ENCODE assay signal across 9 mouse cellular contexts in the genomic region with DNA sequence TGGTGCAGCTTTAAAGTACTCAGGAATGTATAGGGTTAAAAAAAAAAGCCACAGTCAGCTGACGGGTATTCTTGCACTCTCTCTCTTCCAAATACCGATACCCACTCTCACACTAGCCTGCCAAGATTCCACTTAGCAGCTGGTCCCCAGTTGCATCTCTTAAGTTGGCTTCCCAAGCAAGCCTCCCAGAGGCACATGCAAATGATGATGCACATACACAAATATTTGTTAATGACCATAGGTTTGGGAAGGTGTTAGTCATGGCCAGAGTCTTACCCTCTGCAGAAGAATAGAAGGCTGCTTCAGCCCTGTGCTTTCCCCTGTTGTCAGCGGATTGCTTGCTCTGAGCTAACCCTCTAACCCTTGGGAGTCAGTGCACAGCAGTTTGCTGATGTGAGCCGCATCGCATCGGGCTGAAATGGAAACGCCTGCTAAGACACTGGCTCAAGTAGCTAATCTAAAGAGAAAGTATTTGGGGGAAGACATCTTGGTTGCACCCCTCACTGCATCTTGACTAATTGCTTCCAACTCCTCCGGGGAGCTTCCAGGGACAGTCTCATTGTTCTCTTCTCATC. TPM values are rescaled to one million over a fixed set of nuclear protein-coding genes. Genes with fewer than 3 reads are reported as not detected.
A peak's percentile ranks its signal among the peaks of the same experiment; 100 is the strongest.
DNase-seq lines count a peak whose midpoint lies in the region; ATAC-seq and TF ChIP-seq lines count a peak whose summit lies in the region.
"Had no signal": no experiment of that assay in that cellular context is flagged by ENCODE, and none has a peak within 500 bp of the region (broad histone marks: within the 10 kb centered on the region; RNA-seq: fewer than 3 reads in every experiment).

No protein-coding gene starts in this region.

- no peak for TF ChIP-seq POLR2A in myocyte (IDR thresholded peaks at IDR 0.05; ENCODE audit: insufficient read length, low read depth)

- ATAC-seq in monocyte, adult 5-6 weeks (replicated peaks; ENCODE audit: insufficient number of reproducible peaks, low FRiP score, low TSS enrichment, poor library complexity, severe bottlenecking), result no peak

- H3K36me3 ChIP-seq in myocyte (ENCODE audit: control insufficient read depth, insufficient read depth), result peaks cover 2% of the 10 kb centered on the region
- H3K36me3 ChIP-seq: liver, embryonic 15.5 days had no signal

- H3K27me3 ChIP-seq in myocyte (ENCODE audit: control insufficient read depth, insufficient read depth, insufficient read length), result no peaks in the 10 kb centered on the region

- H3K79me2 ChIP-seq in myocyte (ENCODE audit: control insufficient read depth, insufficient read depth), result no peaks in the 10 kb centered on the region

- H3K4me3 ChIP-seq in myocyte, result no peak overlapping the region
- H3K4me3 ChIP-seq: liver, embryonic 15.5 days had no signal

- DNase-seq in NIH3T3 (ENCODE audit: low read depth), result peak; percentile 82
- DNase-seq in embryo, embryonic 10 days (ENCODE audit: low spot score), result peak; percentile 38
- peak; percentile 28 for DNase-seq in gastrocnemius, postnatal 25 days
- peak; percentile 69 for DNase-seq in layer of hippocampus, adult 9-11 months
- no peak for DNase-seq in adrenal gland, adult 8-10 months
- DNase-seq in kidney, postnatal 36 days, result no peak

- H3ac ChIP-seq in myocyte (ENCODE audit: control insufficient read depth, insufficient read length), result no peak overlapping the region

- peak overlapping the region; percentile 46 for H3K4me2 ChIP-seq in myocyte (ENCODE audit: low read depth)
- H3K4me2 ChIP-seq: liver, embryonic 15.5 days had no signal

TF ChIP-seq in myocyte, 11 proteins besides CTCF, POLR2A, EP300 and RAD21:
- TF ChIP-seq MAX (IDR thresholded peaks at IDR 0.05; ENCODE audit: low read depth) (no peak), E2F4 (IDR thresholded peaks at IDR 0.05; ENCODE audit: insufficient read depth) (no peak), MYOD1 (IDR thresholded peaks at IDR 0.05; ENCODE audit: control insufficient read depth in 1 of 3, insufficient read length in 2 of 3, low read depth in 2 of 3) (peak; percentile 53 to 68 (median 55)), TCF12 (IDR thresholded peaks at IDR 0.05; ENCODE audit: insufficient read depth, poor library complexity, severe bottlenecking) (peak; percentile 37), REST (IDR thresholded peaks at IDR 0.05; ENCODE audit: insufficient read depth, insufficient read length) (no peak), USF1 (IDR thresholded peaks at IDR 0.05; ENCODE audit: low read depth) (peak; percentile 79), CEBPB (IDR thresholded peaks at IDR 0.05; ENCODE audit: insufficient read depth, poor library complexity, severe bottlenecking) (no peak), TCF3 (IDR thresholded peaks at IDR 0.05; ENCODE audit: insufficient read length, low read depth) (no peak), MYOG (IDR thresholded peaks at IDR 0.05; ENCODE audit: control insufficient read depth in 1 of 3, insufficient read depth in 1 of 3, insufficient read length in 2 of 3, low read depth in 2 of 3) (peak in 2 of 3 experiments; percentile 59 to 62), SRF (IDR thresholded peaks at IDR 0.05; ENCODE audit: control insufficient read depth, insufficient read length, low read depth) (no peak)
TF ChIP-seq in myocyte: peak in this region for 4.

RNA-seq across cellular contexts. Expression of gene Ccdc89, which starts 39.4 kb away (rescaled TPM):
- total RNA-seq in gastrocnemius, postnatal 25 days (2021), result under 1 TPM in 1 of 2 experiments, not detected in 1; 0.13 TPM
- 0.07 TPM for polyA plus RNA-seq in myocyte (2012; fragmentation: generic; extraction: Trizol)
- total RNA-seq in adrenal gland, adult 8-10 months (2022), result 1 to 10 TPM in 1 of 4 experiments, under 1 TPM in 3; 0.35 to 1.1 (median 0.52) TPM
- total RNA-seq in monocyte, adult 5-6 weeks (2017), result 0.53 to 0.78 TPM in 2 of 3 replicates, not detected in the other

RNA-seq across cellular contexts. Expression of gene Crebzf, which starts 55.6 kb away (rescaled TPM):
- total RNA-seq in gastrocnemius, postnatal 25 days (2021), result 10 to 100 TPM; 12.8 to 15.0 TPM
- polyA plus RNA-seq in myocyte (2012; fragmentation: generic; extraction: Trizol), result 18.0 TPM
- 10 to 100 TPM; 71.2 to 96.7 (median 93.8) TPM for total RNA-seq in adrenal gland, adult 8-10 months (2022)
- total RNA-seq in monocyte, adult 5-6 weeks (2017), result 89.3 to 156 TPM (median 111 TPM) in 3 replicates

Comparison
In these comparisons a context has a peak if more than half of its experiments do, and no peak if none do; other contexts are left out.
1. DNase-seq: peak in NIH3T3 (single experiment), embryo, embryonic 10 days (single experiment), gastrocnemius, postnatal 25 days (single experiment) and layer of hippocampus, adult 9-11 months (single experiment); none in adrenal gland, adult 8-10 months (single experiment) and kidney, postnatal 36 days (0 of 2).